Mouse (Mus musculus) neutrophil, adult 59 days (primary cell): ENCODE data around the gene Jag2. TPM values are rescaled to one million over a fixed set of nuclear protein-coding genes. Genes with fewer than 3 reads are reported as not detected.

Experiments used
- total RNA-seq, 2 experiments: library from RNA; stranded (reverse); gene quantifications; 1 replicate in 1 of 2; 2 replicates in 1 of 2; pipeline ENCODE4 v1.2.4; 2023

Jag2 gene
- 1 to 10 TPM in 1 of 2 experiments, under 1 TPM in 1; 0.18 to 1.6 TPM for total RNA-seq

GRCm38 (mm10) chr12:112929562-112930352 lies at the start of gene Jag2:
Jag2 (minus strand) TSS chr12:112929776.

GRCm38 (mm10) chr12:112976371-112977073 lies 46.9 kb upstream of the Jag2 start, which contains the start of gene Btbd6:
Btbd6 (plus strand) TSS chr12:112976482.

GRCm38 (mm10) chr12:112941776-112942713 lies 12.5 kb upstream of the Jag2 start, which contains the start of gene Nudt14:
Nudt14 (minus strand) TSS chr12:112942124.

GRCm38 (mm10) chr12:112868178-112869087 lies 61.1 kb downstream of the Jag2 start, which contains the start of gene Gpr132:
Gpr132 (minus strand) TSS chr12:112868228.

Other genes starting within 250 kb of the Jag2 start
- 1 to 10 TPM in 1 of 2 experiments, under 1 TPM in 1; 0.80 to 1.0 TPM for gene Cep170b, start 209.3 kb downstream of the Jag2 start, total RNA-seq
- gene Pld4, start 169.1 kb downstream of the Jag2 start, total RNA-seq = 100 to 1,000 TPM; 228 to 351 TPM
- under 1 TPM; 0.47 to 0.53 TPM for gene Ahnak2, start 127.1 kb downstream of the Jag2 start, total RNA-seq
- 1 to 10 TPM in 1 of 2 experiments, under 1 TPM in 1; 1.00 to 1.1 TPM for gene Clba1, start 120.8 kb downstream of the Jag2 start, total RNA-seq
- gene Cdca4, start 100.4 kb downstream of the Jag2 start, total RNA-seq = 10 to 100 TPM; 30.8 to 38.3 TPM
- 10 to 100 TPM; 25.5 to 28.0 TPM for gene Gpr132, start 61.5 kb downstream of the Jag2 start, total RNA-seq
- gene Nudt14, start 12.3 kb upstream of the Jag2 start, total RNA-seq = 10 to 100 TPM in 1 of 2 experiments, 1 to 10 TPM in 1; 8.3 to 10.0 TPM
- gene Btbd6, start 46.7 kb upstream of the Jag2 start, total RNA-seq = 1 to 10 TPM; 3.9 to 4.4 TPM
- 10 to 100 TPM; 67.0 to 70.7 TPM for gene Brf1, start 70.9 kb upstream of the Jag2 start, total RNA-seq
- 10 to 100 TPM; 55.3 to 75.9 TPM for gene Pacs2, start 84.7 kb upstream of the Jag2 start, total RNA-seq
- gene Tex22, start 144.7 kb upstream of the Jag2 start, total RNA-seq = under 1 TPM; 0.57 to 0.84 TPM
- gene Mta1, start 168.5 kb upstream of the Jag2 start, total RNA-seq = 10 to 100 TPM; 21.5 to 26.1 TPM
- gene Crip2, start 210.5 kb upstream of the Jag2 start, total RNA-seq = 1 to 10 TPM; 4.0 to 5.6 TPM
- gene Crip1, start 216.5 kb upstream of the Jag2 start, total RNA-seq = 100 to 1,000 TPM; 504 to 788 TPM
- gene Tedc1, start 226.6 kb upstream of the Jag2 start, total RNA-seq = 10 to 100 TPM; 10.8 to 12.3 TPM